Mouse (Mus musculus): Measurements from ENCODE around the gene B3gnt9. TPM values are rescaled to one million over a fixed set of nuclear protein-coding genes. Genes with fewer than 3 reads are reported as not detected.
"Not testable (repeated sequence)": the region's sequence is repeated elsewhere in the genome, so short reads cannot be mapped to it uniquely, and the experiment has no call there.

Gene B3gnt9
- polyA plus RNA-seq, 1 experiment = 4.9 TPM

DNA sequence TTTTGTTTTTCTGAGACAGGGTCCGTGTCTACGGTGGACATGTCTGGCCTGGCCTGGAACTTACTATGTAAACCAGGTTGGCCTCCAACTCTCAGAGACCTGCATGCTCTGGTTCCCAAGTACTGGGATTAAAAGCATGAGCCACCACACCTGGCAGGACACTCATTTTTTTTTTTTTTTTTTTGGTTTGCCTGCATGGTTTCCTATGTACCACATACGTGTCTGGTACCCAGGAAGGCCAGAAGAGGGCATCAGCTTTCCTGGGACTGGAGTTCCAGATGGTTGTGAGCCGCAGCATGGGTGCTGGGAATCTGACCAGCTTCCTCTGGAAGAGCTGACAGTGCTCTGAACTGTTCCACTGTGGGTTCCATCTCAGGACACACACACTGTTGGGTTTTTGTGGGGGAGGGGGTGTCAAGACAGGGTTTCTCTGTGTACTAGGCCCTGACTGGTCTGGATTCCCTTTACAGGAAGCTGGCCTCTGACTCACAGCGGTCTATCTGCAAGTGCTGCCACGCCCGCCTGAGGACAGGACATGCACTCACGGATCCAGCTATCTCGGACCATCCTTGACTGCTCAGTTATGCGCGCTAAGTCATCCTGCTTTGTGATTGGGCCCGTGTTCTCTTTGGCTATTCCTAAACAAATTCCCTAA, 6.5 kb upstream of the B3gnt9 start:
- DNase-seq (ENCODE audit: low read depth, low spot score) = no peak
- 84% methylated on average over 12 of the region's 12 CpGs for WGBS

DNA sequence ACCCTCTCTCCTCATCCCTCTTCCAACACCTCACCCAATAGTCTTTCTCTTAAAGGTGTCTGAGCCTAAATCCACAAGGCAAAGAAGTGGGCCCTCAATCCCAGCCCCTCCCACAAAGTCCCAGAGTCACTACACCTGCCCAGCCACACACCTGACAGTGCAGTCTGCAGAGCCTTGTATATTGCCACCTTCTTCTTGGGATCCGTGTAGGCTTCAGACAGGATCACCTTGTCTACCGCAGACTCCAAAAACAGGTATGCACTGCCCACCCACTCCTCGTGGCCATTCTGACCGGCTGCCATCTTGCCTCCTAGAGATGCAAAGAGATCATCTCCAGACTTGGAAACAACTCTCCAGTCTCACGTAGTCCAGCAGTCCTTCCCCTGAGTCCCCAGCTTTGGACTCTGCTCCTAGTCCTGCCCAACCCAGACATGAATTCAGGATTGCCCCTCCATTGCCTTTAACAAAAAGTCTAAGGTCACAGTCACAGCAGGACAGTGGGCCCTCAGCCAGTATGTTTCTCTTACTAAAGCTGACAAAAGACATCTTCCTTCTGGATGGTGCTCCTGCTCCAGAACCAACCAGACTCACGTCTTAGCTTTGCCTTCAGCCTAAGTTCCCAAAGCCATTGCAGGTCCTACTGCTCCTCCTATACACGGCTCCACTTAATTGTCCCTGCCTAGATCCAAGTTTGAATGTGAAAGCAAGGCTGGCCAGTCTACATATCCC, 5.6 kb upstream of the B3gnt9 start:
- DNase-seq (ENCODE audit: low read depth, low spot score) = no peak
- 82% methylated on average over 7 of the region's 7 CpGs for WGBS

- WGBS = 29% methylated on average over 30 of the region's 30 CpGs
- DNase-seq (ENCODE audit: low read depth, low spot score) = no peak
These were observed 4.9 kb upstream of the B3gnt9 start for GRCm38 (mm10) chr8:105259721-105260320.

DNA sequence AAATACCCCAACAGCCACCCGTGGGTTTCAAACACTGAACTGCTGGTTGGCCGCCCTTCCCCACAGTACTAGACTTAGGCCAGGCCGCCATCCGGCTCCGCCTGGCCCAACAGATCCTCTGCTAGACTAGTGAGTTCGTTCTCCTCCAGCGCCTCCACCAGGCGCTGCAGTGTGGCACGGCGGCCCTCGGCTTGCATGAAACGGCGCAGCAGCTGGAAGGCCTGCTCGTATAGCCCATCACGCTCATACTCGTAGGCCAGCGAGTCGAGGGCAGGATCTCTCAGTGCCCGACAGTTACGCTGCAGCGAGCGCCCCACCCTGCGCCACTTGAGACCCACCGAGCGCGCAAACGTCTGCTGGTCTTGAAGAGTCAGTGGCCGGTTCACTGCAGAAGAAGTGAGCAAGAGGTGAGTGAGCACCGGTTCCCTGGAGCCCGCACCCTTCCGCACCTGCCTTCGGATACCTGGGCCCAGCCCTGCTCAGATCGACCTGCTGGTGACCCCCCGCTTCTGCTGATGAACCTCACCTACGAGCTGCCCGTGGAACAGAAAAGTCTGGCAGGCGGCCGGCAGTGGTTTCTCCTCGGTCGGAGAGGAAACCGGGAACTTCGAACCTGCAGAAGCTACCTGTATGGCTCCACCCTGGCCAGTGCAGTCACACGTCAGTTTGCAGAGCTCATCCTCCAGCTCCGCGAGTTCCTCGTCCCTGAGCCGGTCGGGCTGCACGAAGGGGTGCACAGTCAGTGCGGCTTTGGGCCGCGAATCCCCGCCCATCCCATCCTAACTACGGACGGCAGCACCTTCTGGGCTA, 4.2 kb upstream of the B3gnt9 start:
- no peak for DNase-seq (ENCODE audit: low read depth, low spot score)
- WGBS = 73% methylated on average over 55 of the region's 55 CpGs

DNA sequence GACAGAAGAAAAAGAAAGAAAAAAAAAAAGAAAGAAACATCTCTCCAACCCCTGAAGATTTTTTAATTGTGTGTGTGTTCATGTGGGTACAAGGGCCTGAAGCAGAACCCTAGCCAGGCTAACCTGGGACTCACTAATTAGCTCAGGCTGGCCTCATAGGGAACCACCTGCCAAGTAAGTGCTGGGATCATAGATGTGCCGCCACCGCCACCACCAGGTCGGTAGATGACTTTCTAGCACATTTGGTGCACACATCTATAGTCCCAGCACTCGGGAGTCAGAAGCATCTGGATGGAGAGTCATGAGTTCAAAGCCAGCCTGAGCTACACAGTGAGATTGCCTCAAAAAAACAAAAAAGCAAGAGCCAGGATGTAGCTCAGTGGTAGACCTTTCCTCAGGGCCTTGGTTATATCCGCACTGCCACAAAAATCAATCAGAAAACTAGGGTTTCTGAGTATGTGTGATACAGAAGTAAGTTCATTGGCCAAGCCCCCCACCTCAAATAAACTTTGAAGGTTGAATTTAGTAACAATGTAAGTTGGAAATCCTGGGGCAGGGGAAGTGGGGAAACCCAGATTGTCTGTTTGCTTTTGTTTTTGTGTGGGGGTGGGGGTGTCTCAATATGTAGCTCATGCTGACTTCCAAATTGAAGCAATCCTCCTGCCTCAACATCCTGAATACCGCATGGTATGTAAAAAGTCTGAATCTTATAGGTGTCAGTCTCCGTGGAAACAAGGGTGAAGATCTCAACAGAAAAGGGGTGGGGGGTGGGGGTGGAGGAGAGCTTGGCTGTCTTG, 2.6 kb upstream of the B3gnt9 start:
- DNase-seq (ENCODE audit: low read depth, low spot score) = no peak
- WGBS = 88% methylated on average over 7 of the region's 7 CpGs

DNA sequence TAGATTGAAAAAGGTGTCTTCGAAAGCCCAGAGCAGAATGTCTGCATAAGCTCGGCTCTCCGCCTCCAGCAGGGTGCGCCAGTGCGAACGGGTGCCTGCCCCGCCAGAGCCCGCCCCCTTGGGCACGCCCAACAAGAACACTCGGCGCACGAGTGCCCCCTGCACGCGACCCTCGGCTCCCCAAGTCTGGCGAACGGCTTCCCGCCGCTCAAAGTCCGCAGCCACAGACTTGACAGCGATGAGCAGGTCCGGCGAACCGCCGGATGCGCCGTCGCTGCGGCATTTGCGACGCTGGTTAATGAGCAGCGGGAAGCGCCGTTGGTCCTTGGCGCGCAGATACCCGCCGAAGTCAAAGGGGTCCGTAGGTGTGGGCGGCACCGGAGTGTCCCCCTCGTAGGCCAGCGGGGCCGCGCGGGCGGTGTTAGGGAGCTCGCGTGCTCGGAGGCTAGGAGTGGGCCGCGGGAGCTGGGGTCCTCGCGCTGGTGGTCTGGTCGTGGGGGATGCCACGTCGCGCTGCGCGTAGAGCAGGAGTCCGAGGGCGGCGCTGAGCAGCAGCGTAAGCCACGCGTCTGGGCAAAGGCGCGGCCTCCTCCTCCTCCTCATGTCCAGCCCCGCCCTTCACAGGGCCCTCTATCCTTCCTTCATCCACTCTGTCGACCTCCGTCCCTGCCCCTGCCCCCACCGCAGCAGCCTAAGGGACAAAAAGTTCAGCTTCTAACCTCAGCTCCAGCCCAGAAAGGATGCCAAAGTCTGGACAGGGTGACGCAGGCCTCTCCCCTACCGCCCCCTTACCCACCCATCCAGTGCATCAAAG, 594 bp downstream of the B3gnt9 start:
- DNase-seq (ENCODE audit: low read depth, low spot score) = no peak
- under 1% methylated on average over 74 of the region's 74 CpGs for WGBS

DNA sequence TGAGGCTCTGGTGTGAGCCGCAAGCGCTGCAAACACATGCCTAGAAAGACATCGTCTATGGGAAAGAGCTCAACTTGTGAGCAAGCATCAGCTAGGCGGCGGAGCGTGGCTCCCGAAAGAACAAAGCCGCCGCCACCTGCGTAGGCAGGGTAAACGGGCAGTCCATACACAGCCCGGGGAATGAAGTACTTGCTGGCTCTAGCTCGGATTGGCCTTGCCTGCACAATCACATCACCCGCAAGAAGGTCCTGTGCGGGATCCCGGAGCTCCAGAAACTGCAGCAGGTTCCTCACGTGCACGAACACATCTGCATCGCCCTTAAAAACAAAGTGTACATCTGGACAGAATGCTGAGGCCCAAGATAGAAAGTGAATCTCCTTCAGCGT, 1.2 kb downstream of the B3gnt9 start:
- WGBS = 46% methylated on average over 20 of the region's 20 CpGs
- no peak for DNase-seq (ENCODE audit: low read depth, low spot score)

GRCm38 (mm10) chr8:105252680-105253537, 2.0 kb downstream of the B3gnt9 start:
- DNase-seq (ENCODE audit: low read depth, low spot score) = no peak
- WGBS = 86% methylated on average over 10 of the region's 10 CpGs

DNA sequence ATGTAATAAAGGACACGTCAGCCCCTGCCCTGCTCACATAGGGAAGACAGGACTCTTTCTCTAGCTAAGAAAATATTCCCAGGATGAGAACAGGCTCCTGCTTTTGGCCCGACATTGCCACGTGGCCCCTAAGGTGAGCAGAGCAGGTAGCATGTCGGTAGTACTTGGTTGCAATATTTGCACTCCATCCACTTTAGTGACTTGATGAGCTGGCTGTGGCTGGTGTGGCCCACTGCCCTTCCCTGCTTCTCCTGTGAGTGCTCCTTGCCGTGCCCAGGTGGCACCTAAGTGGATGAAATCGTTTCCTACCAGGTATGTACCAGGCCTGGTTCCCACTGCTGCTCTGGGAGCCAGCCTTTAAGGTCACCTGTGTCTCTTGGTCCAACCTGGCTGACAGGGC, 3.0 kb downstream of the B3gnt9 start:
- no peak for DNase-seq (ENCODE audit: low read depth, low spot score)
- 86% methylated on average over 6 of the region's 6 CpGs for WGBS

DNA sequence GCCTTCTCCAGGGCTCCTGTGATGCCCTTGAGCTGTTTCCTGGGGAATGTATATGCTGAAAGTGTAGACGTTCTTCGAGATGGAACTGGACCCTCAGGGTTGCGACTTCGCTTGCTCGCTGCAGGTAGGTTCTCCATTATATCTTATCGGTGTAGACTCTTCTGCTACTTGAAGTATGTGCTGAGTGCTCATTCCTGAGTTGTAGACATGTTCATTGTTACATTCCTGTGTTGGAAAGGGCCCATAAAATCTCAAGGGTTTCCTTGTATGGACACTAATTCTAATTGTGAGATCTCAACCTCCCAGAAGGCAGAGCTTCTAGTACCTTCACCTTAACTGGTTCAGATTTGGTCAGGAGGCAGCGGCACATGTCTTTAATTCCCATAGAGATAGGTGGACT, 13.9 kb downstream of the B3gnt9 start:
- 97% methylated on average over 7 of the region's 7 CpGs for WGBS
- DNase-seq (ENCODE audit: low read depth, low spot score) = no peak

DNA sequence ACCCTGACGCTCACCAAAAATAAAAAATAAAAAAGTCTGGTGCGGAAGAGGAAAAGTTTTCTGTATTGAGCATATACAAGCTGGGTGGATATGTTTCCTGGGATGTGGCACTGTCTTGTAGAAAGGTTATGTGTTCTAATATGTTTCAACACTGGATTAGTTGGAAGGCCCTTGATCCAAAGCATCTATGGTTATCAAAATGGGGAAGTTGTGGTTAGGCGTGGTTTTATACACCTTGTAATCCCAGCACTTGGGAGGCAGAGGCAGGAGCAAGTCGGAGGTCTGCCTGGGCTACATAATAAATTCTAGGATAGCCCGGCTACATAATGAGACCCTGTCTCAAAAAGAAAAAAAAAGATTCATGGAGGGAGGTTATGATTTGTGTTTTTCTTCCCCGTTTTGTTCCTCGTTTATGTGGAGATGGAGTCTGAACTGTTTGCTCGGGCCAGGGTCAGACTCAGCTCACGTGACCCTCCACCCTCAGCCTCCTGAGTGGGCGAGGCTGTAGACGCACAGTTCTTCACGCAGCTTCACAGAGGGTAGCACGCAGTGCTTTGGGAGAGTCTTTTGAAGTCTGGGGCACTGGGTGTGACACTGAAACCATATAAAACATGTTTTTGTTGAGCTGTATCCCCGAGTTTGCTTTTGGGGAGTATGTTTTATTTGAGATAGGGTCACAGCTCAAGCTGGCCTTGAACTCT, 17.4 kb downstream of the B3gnt9 start:
- DNase-seq (ENCODE audit: low read depth, low spot score) = no peak

DNA sequence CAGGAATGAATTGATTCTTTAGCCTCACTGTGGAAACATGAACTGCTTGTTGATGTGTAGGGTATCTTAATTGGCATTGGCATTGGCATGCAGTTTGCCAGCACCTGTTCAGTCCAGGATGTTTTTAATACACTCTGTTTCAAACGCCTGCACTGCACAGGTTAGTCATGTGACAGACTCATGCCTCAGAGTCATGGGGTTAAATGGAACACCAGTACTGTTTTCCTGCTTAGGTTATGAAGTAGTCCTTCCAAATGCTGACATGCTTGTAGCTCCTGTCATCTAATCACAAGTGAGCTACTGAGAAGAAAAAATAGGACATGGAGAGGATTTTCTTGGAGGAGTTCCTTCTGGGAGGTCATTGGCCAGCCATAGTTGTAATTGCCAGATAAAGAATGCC, 19.7 kb downstream of the B3gnt9 start:
- 57% methylated on average over 1 of the region's 1 CpGs for WGBS
- DNase-seq (ENCODE audit: low read depth, low spot score) = no peak

More for the DNA sequence above, 17.4 kb downstream of the B3gnt9 start:
- WGBS = 79% methylated on average over 14 of the region's 14 CpGs

DNA sequence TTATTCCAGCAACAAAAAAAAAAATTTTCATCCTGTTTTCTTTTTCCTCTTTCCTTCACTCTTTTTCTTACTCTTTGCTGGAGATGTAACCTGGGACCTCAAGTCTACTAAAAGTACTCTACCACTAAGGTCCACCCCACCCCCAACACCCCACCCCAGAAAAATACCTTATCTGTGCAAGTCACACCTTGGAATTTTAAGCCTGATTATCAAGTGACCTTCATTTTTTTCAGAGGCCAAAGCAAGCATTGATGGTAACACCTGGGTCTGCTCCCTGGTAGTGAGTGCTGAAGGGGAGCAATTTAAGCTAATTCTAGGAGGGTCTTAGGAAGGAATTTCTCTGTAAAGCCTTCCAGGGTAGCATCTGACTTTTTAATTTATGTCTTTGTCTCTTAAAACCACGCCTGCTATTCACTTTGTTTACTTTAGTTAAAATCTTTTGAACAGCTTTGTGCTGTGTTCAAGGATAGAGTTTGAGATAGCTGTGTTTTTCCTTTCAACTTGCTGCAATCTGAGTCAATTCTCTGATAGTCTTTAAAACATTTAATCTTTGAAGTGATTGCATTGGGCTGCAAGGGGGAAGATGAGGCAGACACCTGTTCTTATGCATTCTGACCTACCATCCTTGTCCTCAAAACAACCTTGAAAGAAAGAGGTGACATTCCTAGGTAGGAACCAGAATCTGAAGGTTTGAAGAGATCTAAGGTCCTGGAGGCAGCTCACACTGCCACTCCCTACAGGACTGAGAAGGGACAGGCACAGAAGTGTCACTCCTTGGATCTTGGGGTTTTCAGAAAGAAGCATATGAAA, 21.6 kb downstream of the B3gnt9 start:
- DNase-seq (ENCODE audit: low read depth, low spot score) = no peak
- WGBS = 28% methylated on average over 1 of the region's 1 CpGs

GRCm38 (mm10) chr8:105232321-105232693, 22.6 kb downstream of the B3gnt9 start:
- 85% methylated on average over 4 of the region's 4 CpGs for WGBS
- not testable (repeated sequence) for DNase-seq (ENCODE audit: low read depth, low spot score)

GRCm38 (mm10) chr8:105231503-105232320, 23.2 kb downstream of the B3gnt9 start:
- WGBS = 85% methylated on average over 12 of the region's 12 CpGs
- DNase-seq (ENCODE audit: low read depth, low spot score) = no peak

DNA sequence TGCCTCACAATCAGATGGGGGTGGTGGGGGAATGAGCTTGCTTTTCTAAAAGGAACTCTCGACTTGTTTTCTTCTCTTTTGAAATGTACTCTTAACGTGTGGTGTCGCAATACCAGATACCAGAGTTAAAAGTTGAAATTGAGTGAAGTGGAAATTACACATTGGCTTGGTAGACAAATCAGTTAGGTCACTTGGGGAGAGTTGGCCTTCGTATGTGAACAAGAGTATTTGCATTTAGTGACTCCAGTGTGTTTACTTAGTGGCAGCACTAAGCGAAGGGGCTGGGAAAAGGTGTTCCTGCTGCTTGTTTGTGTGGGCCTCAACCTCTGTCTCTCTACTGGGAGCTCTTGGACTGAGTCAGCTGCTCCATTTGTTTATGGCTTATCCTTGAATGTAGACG, 29.0 kb downstream of the B3gnt9 start:
- DNase-seq (ENCODE audit: low read depth, low spot score) = no peak
- WGBS = 4% methylated on average over 6 of the region's 6 CpGs

Measured in large intestine, adult 2 months (tissue).